ENCODE assay signal across 8 mouse cellular contexts in the genomic region with DNA sequence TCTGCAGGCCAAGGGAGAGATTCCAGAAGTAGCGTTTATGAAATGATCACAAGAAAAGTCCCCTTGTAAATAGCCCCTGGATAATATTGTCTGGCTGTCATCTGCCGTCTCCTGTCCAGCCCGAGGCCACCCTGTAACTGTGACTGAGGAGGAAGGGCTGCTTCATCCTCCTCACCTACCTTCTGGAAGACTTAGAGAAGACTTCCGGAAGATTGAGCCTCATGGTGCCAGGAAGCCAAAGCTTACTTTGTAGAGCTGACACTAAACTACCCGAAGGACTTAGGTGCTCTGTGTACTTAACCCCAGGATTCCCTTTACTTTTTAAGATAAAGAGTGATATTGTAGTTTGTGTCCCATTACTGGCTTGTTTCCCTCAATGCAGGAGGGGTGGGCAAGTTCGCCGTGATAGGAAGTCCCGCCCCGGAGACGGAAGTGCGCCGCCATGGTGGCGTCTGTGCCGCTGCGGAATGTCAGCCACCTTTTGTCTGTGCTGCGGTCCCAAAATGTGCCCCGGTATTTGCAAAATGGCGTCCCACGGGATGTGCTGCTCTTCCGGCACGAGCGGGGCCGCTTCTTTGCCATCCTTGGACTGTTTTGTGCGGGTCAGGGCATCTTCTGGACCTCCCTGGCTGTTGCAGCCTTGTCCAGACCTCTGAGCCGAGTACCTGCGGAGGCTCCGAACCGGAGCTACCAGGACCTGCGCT. TPM values are rescaled to one million over a fixed set of nuclear protein-coding genes. Genes with fewer than 3 reads are reported as not detected.
DNase-seq lines count a peak whose midpoint lies in the region; ATAC-seq and TF ChIP-seq lines count a peak whose summit lies in the region.

A gene (plus strand): TSS at position 430 of the 704 bp plus-strand sequence.

- peak within 1 kb of the TSS; percentile 98 for H3K9ac ChIP-seq in heart, embryonic 12.5 days
- H3K9ac ChIP-seq in kidney, embryonic 16.5 days (replicated peaks; ENCODE audit: low read length), result peak within 1 kb of the TSS; percentile 90
- H3K9ac ChIP-seq in midbrain, postnatal 0 days (replicated peaks; ENCODE audit: low read length, poor library complexity, severe bottlenecking), result peak within 1 kb of the TSS; percentile 83

- no peaks in the 10 kb centered on the region for H3K27me3 ChIP-seq in heart, embryonic 12.5 days (replicated peaks)
- H3K27me3 ChIP-seq in kidney, embryonic 16.5 days (ENCODE audit: insufficient read depth, low read length), result no peaks in the 10 kb centered on the region
- no peaks in the 10 kb centered on the region for H3K27me3 ChIP-seq in midbrain, postnatal 0 days (ENCODE audit: insufficient read depth, low read length)

- H3K4me3 ChIP-seq in heart, embryonic 12.5 days, result peak within 1 kb of the TSS; percentile 74
- H3K4me3 ChIP-seq in kidney, embryonic 16.5 days (ENCODE audit: low read length), result peak within 1 kb of the TSS; percentile 91
- peak within 1 kb of the TSS; percentile 62 for H3K4me3 ChIP-seq in midbrain, postnatal 0 days (ENCODE audit: low read depth, low read length)

- H3K27ac ChIP-seq in heart, embryonic 12.5 days (ENCODE audit: poor library complexity, severe bottlenecking), result peak within 1 kb of the TSS; percentile 92
- peak within 1 kb of the TSS; percentile 94 for H3K27ac ChIP-seq in kidney, embryonic 16.5 days (ENCODE audit: low read length)
- peak within 1 kb of the TSS; percentile 89 for H3K27ac ChIP-seq in midbrain, postnatal 0 days (ENCODE audit: low read depth, low read length)

- peak; percentile 52 for TF ChIP-seq CTCF in midbrain, postnatal 0 days (IDR thresholded peaks at IDR 0.05)

- H3K36me3 ChIP-seq in heart, embryonic 12.5 days, result peaks cover 57% of the 10 kb centered on the region
- H3K36me3 ChIP-seq in kidney, embryonic 16.5 days (ENCODE audit: insufficient read depth, low read length), result peaks cover 48% of the 10 kb centered on the region
- peaks cover 34% of the 10 kb centered on the region for H3K36me3 ChIP-seq in midbrain, postnatal 0 days (ENCODE audit: insufficient read depth, low read length)

- H3K9me3 ChIP-seq in heart, embryonic 12.5 days (replicated peaks), result no peaks in the 10 kb centered on the region
- H3K9me3 ChIP-seq in kidney, embryonic 16.5 days (ENCODE audit: low read length), result peaks cover under 1% of the 10 kb centered on the region; the same call in 1 of the 2 replicates
- H3K9me3 ChIP-seq in midbrain, postnatal 0 days (ENCODE audit: low read length), result no peaks in the 10 kb centered on the region; the same call in 1 of the 2 replicates

- peak; percentile 66 for ATAC-seq in erythroid progenitor cell, adult 5-6 weeks (replicated peaks; ENCODE audit: low FRiP score, poor library complexity, severe bottlenecking)
- ATAC-seq in heart, embryonic 12.5 days (ENCODE audit: insufficient number of reproducible peaks, low FRiP score), result peak; percentile 44; the same call in 1 of the 2 replicates
- ATAC-seq in kidney, embryonic 16.5 days (ENCODE audit: low FRiP score, low TSS enrichment), result peak; percentile 32; the same call in 1 of the 2 replicates
- peak; percentile 48 for ATAC-seq in midbrain, postnatal 0 days (ENCODE audit: low FRiP score)

- DNase-seq in 416B (ENCODE audit: low read depth) (peak; percentile 83), liver (peak; percentile 78)
- DNase-seq in brain, embryonic 18.5 days (ENCODE audit: low read depth, low spot score), result peak; percentile 49
- DNase-seq in midbrain, postnatal 0 days (ENCODE audit: low spot score), result peak; percentile 88
- peak; percentile 64 to 87 for DNase-seq in spleen, postnatal 10 days (ENCODE audit: low spot score in 2 of 2)

- peak within 1 kb of the TSS; percentile 87 for H3K4me2 ChIP-seq in heart, embryonic 12.5 days
- peak within 1 kb of the TSS; percentile 69 for H3K4me2 ChIP-seq in kidney, embryonic 16.5 days (replicated peaks; ENCODE audit: low read depth, low read length)
- peak within 1 kb of the TSS; percentile 69 for H3K4me2 ChIP-seq in midbrain, postnatal 0 days (ENCODE audit: low read depth, low read length, poor library complexity, severe bottlenecking)

- H3K4me1 ChIP-seq in heart, embryonic 12.5 days (replicated peaks), result peaks cover 28% of the 10 kb centered on the region
- peaks cover 26% of the 10 kb centered on the region for H3K4me1 ChIP-seq in kidney, embryonic 16.5 days (ENCODE audit: insufficient read depth, low read length)
- H3K4me1 ChIP-seq in midbrain, postnatal 0 days (ENCODE audit: insufficient read depth, low read length), result no peaks in the 10 kb centered on the region

- WGBS in heart, embryonic 12.5 days, result 20% methylated on average over 29 of the region's 29 CpGs
- 20% methylated on average over 29 of the region's 29 CpGs for WGBS in kidney, embryonic 16.5 days
- WGBS in midbrain, postnatal 0 days, result 17% methylated on average over 29 of the region's 29 CpGs

RNA-seq across cellular contexts. Expression of the gene that starts here (rescaled TPM):
- total RNA-seq in erythroid progenitor cell, adult 5-6 weeks (2015; ENCODE audit: low replicate concordance), result 25.9 and 40.7 TPM in 2 replicates
- total RNA-seq in erythroid progenitor cell, adult 5-6 weeks (2017; ENCODE audit: low replicate concordance), result 11.0 and 21.9 TPM in 2 replicates
- polyA plus RNA-seq in heart, embryonic 12.5 days (2016; fragmentation: Nextera tagmentation; extraction: Ambion mirVana), result 145 and 146 TPM in 2 replicates
- 197 and 215 TPM in 2 replicates for polyA plus RNA-seq in kidney, embryonic 16.5 days (2015; fragmentation: Nextera tagmentation; extraction: Ambion mirVana)
- total RNA-seq in midbrain, postnatal 0 days (2014; rRNA removed), result 210 and 320 TPM in 2 replicates
- polyA plus RNA-seq in midbrain, postnatal 0 days (2015; fragmentation: Nextera tagmentation; extraction: Ambion mirVana), result 202 and 230 TPM in 2 replicates

Comparison
In these comparisons a context has a peak if more than half of its experiments do, and no peak if none do; other contexts are left out.
1. Peak in every context shown above with its lines: DNase-seq, ATAC-seq, H3K4me3 ChIP-seq and H3K27ac ChIP-seq.